Mouse (Mus musculus): Measurements from ENCODE around the gene Cdkn2d. TPM values are rescaled to one million over a fixed set of nuclear protein-coding genes. Genes with fewer than 3 reads are reported as not detected.
A peak's percentile ranks its signal among the peaks of the same experiment; 100 is the strongest.
"Not testable (repeated sequence)": the region's sequence is repeated elsewhere in the genome, so short reads cannot be mapped to it uniquely, and the experiment has no call there.

The Cdkn2d gene
- polyA plus RNA-seq, 1 experiment from 2014 or later: 51.3 TPM

GRCm38 (mm10) chr9:21273094-21273493, 18.1 kb downstream of the Cdkn2d start:
- Histone ChIP-seq H3K27ac (replicated peaks; ENCODE audit: low read depth, low read length) (no peak overlapping the region), H3K9ac (replicated peaks; ENCODE audit: low read length) (no peak overlapping the region), H3K4me2 (ENCODE audit: low read depth, low read length) (no peak overlapping the region), H3K9me3 (replicated peaks; ENCODE audit: control insufficient read depth, low read length) (no peaks in the 10 kb centered on the region), H3K36me3 (replicated peaks; ENCODE audit: control insufficient read depth, insufficient read depth, low read depth, low read length) (peaks cover 16% of the 10 kb centered on the region), H3K4me3 (ENCODE audit: low read depth, low read length) (no peak overlapping the region), H3K27me3 (ENCODE audit: control insufficient read depth, insufficient read depth, low read length) (no peaks in the 10 kb centered on the region), H3K4me1 (ENCODE audit: control insufficient read depth, insufficient read depth, low read length) (no peaks in the 10 kb centered on the region)
- DNase-seq (ENCODE audit: low spot score): no peak
- ATAC-seq (replicated peaks; ENCODE audit: insufficient number of reproducible peaks, low FRiP score, low TSS enrichment, low read depth): no peak
- WGBS: 85% methylated on average over 8 of the region's 8 CpGs

- H3K4me2 ChIP-seq (ENCODE audit: low read depth, low read length): no peak overlapping the region
- no peak overlapping the region for H3K27ac ChIP-seq (replicated peaks; ENCODE audit: low read depth, low read length)
- ATAC-seq (replicated peaks; ENCODE audit: insufficient number of reproducible peaks, low FRiP score, low TSS enrichment, low read depth) (no peak), DNase-seq (ENCODE audit: low spot score) (no peak)
- H3K27me3 ChIP-seq (ENCODE audit: control insufficient read depth, insufficient read depth, low read length): no peaks in the 10 kb centered on the region
- no peak overlapping the region for H3K9ac ChIP-seq (replicated peaks; ENCODE audit: low read length)
- H3K9me3 ChIP-seq (replicated peaks; ENCODE audit: control insufficient read depth, low read length): no peaks in the 10 kb centered on the region
- peaks cover 16% of the 10 kb centered on the region for H3K36me3 ChIP-seq (replicated peaks; ENCODE audit: control insufficient read depth, insufficient read depth, low read depth, low read length)
- H3K4me1 ChIP-seq (ENCODE audit: control insufficient read depth, insufficient read depth, low read length): no peaks in the 10 kb centered on the region
- 92% methylated on average over 9 of the region's 9 CpGs for WGBS
- no peak overlapping the region for H3K4me3 ChIP-seq (ENCODE audit: low read depth, low read length)
Measured at GRCm38 (mm10) chr9:21272391-21272790, 18.8 kb downstream of the Cdkn2d start.

DNA sequence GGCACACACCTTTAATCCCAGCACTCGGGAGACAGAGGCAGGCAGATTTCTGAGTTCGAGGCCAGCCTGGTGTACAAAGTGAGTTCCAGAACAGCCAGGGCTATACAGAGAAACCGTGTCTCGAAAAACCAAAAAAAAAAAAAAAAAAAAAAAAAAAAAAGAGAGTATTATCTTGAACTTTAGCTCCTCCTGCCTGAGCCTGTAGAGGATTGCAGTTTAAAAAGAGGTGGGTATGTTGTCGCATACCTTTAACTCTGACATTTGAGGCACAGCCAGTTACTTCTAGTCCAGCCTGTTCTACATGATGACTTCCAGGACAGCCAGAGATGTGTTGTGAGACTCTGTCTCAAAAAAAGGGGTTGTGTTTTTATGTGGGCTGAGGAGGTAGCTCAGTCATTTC, 21.6 kb downstream of the Cdkn2d start:
- not testable (repeated sequence) for ATAC-seq (replicated peaks; ENCODE audit: insufficient number of reproducible peaks, low FRiP score, low TSS enrichment, low read depth); DNase-seq (ENCODE audit: low spot score); H3K9me3 ChIP-seq (replicated peaks; ENCODE audit: control insufficient read depth, low read length); H3K4me1 ChIP-seq (ENCODE audit: control insufficient read depth, insufficient read depth, low read length); H3K27me3 ChIP-seq (ENCODE audit: control insufficient read depth, insufficient read depth, low read length); H3K4me2 ChIP-seq (ENCODE audit: low read depth, low read length); H3K27ac ChIP-seq (replicated peaks; ENCODE audit: low read depth, low read length); H3K4me3 ChIP-seq (ENCODE audit: low read depth, low read length); H3K9ac ChIP-seq (replicated peaks; ENCODE audit: low read length)
- peaks cover 11% of the 10 kb centered on the region for H3K36me3 ChIP-seq (replicated peaks; ENCODE audit: control insufficient read depth, insufficient read depth, low read depth, low read length)
- WGBS: 88% methylated on average over 5 of the region's 5 CpGs

GRCm38 (mm10) chr9:21268305-21268704, 22.9 kb downstream of the Cdkn2d start:
- H3K27me3 ChIP-seq (ENCODE audit: control insufficient read depth, insufficient read depth, low read length): no peaks in the 10 kb centered on the region
- H3K27ac ChIP-seq (replicated peaks; ENCODE audit: low read depth, low read length): no peak overlapping the region
- ATAC-seq (replicated peaks; ENCODE audit: insufficient number of reproducible peaks, low FRiP score, low TSS enrichment, low read depth) (no peak), DNase-seq (ENCODE audit: low spot score) (no peak)
- WGBS: 97% methylated on average over 16 of the region's 16 CpGs
- peaks cover 11% of the 10 kb centered on the region for H3K36me3 ChIP-seq (replicated peaks; ENCODE audit: control insufficient read depth, insufficient read depth, low read depth, low read length)
- H3K4me1 ChIP-seq (ENCODE audit: control insufficient read depth, insufficient read depth, low read length): no peaks in the 10 kb centered on the region; the same call in 1 of the 2 replicates
- no peaks in the 10 kb centered on the region for H3K9me3 ChIP-seq (replicated peaks; ENCODE audit: control insufficient read depth, low read length)
- no peak overlapping the region for H3K4me3 ChIP-seq (ENCODE audit: low read depth, low read length)
- no peak overlapping the region for H3K9ac ChIP-seq (replicated peaks; ENCODE audit: low read length)
- H3K4me2 ChIP-seq (ENCODE audit: low read depth, low read length): no peak overlapping the region

DNA sequence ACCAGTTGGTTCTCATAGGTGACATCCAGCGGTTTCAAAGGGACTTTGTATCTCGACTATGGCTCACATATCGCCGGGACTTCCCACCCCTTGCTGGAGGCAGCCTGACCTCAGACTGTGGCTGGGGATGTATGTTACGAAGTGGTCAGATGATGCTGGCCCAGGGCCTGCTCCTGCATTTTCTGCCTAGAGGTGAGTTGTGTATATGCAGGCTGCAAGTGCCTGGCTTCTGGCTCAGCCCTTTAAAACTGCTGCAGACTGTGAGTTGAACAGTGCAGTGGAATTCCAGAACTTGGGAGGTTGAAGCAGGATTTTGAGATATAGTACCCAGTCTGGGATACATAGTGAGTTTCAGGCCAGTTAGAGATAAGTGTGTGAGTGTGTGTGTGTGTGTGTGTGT, 24.3 kb downstream of the Cdkn2d start:
- Histone ChIP-seq H3K36me3 (replicated peaks; ENCODE audit: control insufficient read depth, insufficient read depth, low read depth, low read length) (peaks cover 6% of the 10 kb centered on the region), H3K4me2 (ENCODE audit: low read depth, low read length) (no peak overlapping the region; the same call in 1 of the 2 replicates)

DNA sequence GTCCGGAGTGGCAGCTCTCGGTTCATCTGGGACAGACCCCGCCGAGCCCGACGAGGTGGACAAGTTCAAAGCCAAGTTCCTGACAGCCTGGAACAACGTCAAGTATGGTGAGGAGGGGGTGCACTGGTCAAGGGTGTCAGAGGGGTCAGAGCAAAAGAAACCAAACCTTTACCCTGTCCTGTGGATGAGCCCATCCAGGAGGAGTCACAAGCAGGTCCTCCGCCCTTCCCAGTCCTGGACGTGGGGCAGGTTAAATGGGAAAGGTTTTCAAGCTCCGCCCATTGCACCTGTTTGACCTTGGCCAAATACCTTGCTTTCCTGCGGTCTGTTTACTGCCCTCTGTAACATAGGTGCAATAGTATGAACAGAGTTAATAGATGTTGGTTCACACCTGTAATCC, 25.6 kb downstream of the Cdkn2d start:
- peak overlapping the region; percentile 91 for H3K4me3 ChIP-seq (ENCODE audit: low read depth, low read length)
- H3K4me1 ChIP-seq (ENCODE audit: control insufficient read depth, insufficient read depth, low read length): no peaks in the 10 kb centered on the region; the same call in 1 of the 2 replicates
- DNase-seq (ENCODE audit: low spot score) (no peak), ATAC-seq (replicated peaks; ENCODE audit: insufficient number of reproducible peaks, low FRiP score, low TSS enrichment, low read depth) (0 out of 2 replicates have a peak, but pooled peaks have one; percentile 11)
- no peak overlapping the region for H3K27ac ChIP-seq (replicated peaks; ENCODE audit: low read depth, low read length)
- H3K27me3 ChIP-seq (ENCODE audit: control insufficient read depth, insufficient read depth, low read length): no peaks in the 10 kb centered on the region
- H3K4me2 ChIP-seq (ENCODE audit: low read depth, low read length): peak overlapping the region; percentile 83
- WGBS: 6% methylated on average over 11 of the region's 11 CpGs
- H3K9me3 ChIP-seq (replicated peaks; ENCODE audit: control insufficient read depth, low read length): no peaks in the 10 kb centered on the region
- peak overlapping the region; percentile 92 for H3K9ac ChIP-seq (replicated peaks; ENCODE audit: low read length)
- H3K36me3 ChIP-seq (replicated peaks; ENCODE audit: control insufficient read depth, insufficient read depth, low read depth, low read length): peaks cover 6% of the 10 kb centered on the region

More for the DNA sequence above, 24.3 kb downstream of the Cdkn2d start:
- ATAC-seq (replicated peaks; ENCODE audit: insufficient number of reproducible peaks, low FRiP score, low TSS enrichment, low read depth) (no peak), DNase-seq (ENCODE audit: low spot score) (no peak)
- Histone ChIP-seq H3K4me3 (ENCODE audit: low read depth, low read length) (no peak overlapping the region), H3K9ac (replicated peaks; ENCODE audit: low read length) (no peak overlapping the region), H3K4me1 (ENCODE audit: control insufficient read depth, insufficient read depth, low read length) (no peaks in the 10 kb centered on the region; the same call in 1 of the 2 replicates), H3K9me3 (replicated peaks; ENCODE audit: control insufficient read depth, low read length) (no peaks in the 10 kb centered on the region), H3K27me3 (ENCODE audit: control insufficient read depth, insufficient read depth, low read length) (no peaks in the 10 kb centered on the region), H3K27ac (replicated peaks; ENCODE audit: low read depth, low read length) (no peak overlapping the region)
- WGBS: 87% methylated on average over 5 of the region's 5 CpGs

DNA sequence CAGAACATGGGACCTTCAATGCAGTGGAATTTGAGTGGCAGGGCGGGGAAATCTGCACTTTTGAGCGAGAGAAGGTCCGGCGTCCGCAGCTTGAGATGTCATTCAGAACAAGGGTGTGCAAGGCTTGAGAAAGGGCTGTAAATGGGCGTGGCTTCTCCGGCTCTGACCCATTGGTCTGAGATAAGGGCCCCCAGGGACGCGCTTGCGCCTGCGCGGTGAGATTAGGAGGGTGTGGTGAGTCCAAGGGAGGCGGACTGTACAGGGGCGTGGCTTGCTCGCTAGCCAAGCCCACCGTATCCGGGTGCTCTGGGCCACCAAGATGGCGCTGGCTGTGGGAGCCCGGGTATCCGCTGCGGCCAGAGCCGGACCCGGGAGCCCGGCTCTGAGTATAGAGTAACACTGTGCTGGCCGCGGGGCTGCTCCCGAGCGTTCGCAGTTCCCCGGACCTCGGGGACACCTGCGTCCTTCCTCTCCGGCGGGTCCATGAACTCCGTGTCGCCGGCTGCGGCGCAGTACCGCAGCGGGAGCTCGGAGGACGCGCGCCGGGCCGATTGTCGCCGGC, 26.1 kb downstream of the Cdkn2d start, which contains the start of gene Atg4d:
Gene Atg4d, plus strand, starts transcription at position 294 of the 562 bp plus-strand sequence.
- peak; percentile 95 for ATAC-seq (replicated peaks; ENCODE audit: insufficient number of reproducible peaks, low FRiP score, low TSS enrichment, low read depth)
- under 1% methylated on average over 48 of the region's 49 CpGs for WGBS
- peak within 1 kb of the TSS; percentile 92 for H3K9ac ChIP-seq (replicated peaks; ENCODE audit: low read length)

GRCm38 (mm10) chr9:21264272-21264999, 26.8 kb downstream of the Cdkn2d start:
- peak; percentile 8; the same call in 1 of the 2 replicates for ATAC-seq (replicated peaks; ENCODE audit: insufficient number of reproducible peaks, low FRiP score, low TSS enrichment, low read depth)
- peaks cover 3% of the 10 kb centered on the region; the same call in 1 of the 2 replicates for H3K36me3 ChIP-seq (replicated peaks; ENCODE audit: control insufficient read depth, insufficient read depth, low read depth, low read length)
- peak overlapping the region; percentile 91 for H3K4me3 ChIP-seq (ENCODE audit: low read depth, low read length)
- no peaks in the 10 kb centered on the region for H3K27me3 ChIP-seq (ENCODE audit: control insufficient read depth, insufficient read depth, low read length)
- H3K9me3 ChIP-seq (replicated peaks; ENCODE audit: control insufficient read depth, low read length): no peaks in the 10 kb centered on the region
- H3K4me2 ChIP-seq (ENCODE audit: low read depth, low read length): peak overlapping the region; percentile 49
- peak overlapping the region; percentile 60 for H3K27ac ChIP-seq (replicated peaks; ENCODE audit: low read depth, low read length)
- DNase-seq (ENCODE audit: low spot score): peak; percentile 61
- peak overlapping the region; percentile 50 for H3K9ac ChIP-seq (replicated peaks; ENCODE audit: low read length)
- H3K4me1 ChIP-seq (ENCODE audit: control insufficient read depth, insufficient read depth, low read length): no peaks in the 10 kb centered on the region; the same call in 1 of the 2 replicates
- WGBS: 17% methylated on average over 17 of the region's 17 CpGs

More for the DNA sequence above, 26.1 kb downstream of the Cdkn2d start, which contains the start of gene Atg4d:
- DNase-seq (ENCODE audit: low spot score): peak; percentile 99
- H3K4me2 ChIP-seq (ENCODE audit: low read depth, low read length): peak within 1 kb of the TSS; percentile 83
- H3K36me3 ChIP-seq (replicated peaks; ENCODE audit: control insufficient read depth, insufficient read depth, low read depth, low read length): peaks cover 4% of the 10 kb centered on the region
- H3K27ac ChIP-seq (replicated peaks; ENCODE audit: low read depth, low read length): peak within 1 kb of the TSS; percentile 60
- no peaks in the 10 kb centered on the region for H3K9me3 ChIP-seq (replicated peaks; ENCODE audit: control insufficient read depth, low read length)
- peak within 1 kb of the TSS; percentile 91 for H3K4me3 ChIP-seq (ENCODE audit: low read depth, low read length)
- H3K4me1 ChIP-seq (ENCODE audit: control insufficient read depth, insufficient read depth, low read length): no peaks in the 10 kb centered on the region; the same call in 1 of the 2 replicates
- H3K27me3 ChIP-seq (ENCODE audit: control insufficient read depth, insufficient read depth, low read length): no peaks in the 10 kb centered on the region

Measured in embryonic facial prominence, embryonic 11.5 days (tissue).